Mouse (Mus musculus) MEL (cell line): ENCODE data around the gene Btnl10. TPM values are rescaled to one million over a fixed set of nuclear protein-coding genes. Genes with fewer than 3 reads are reported as not detected.

Experiments used
- DNase-seq: peaks from one replicate; pipeline ENCODE4 v3.0.0; 2011; ENCODE audit warnings: low read depth, low spot score
- H3K27ac ChIP-seq: 2 replicates; pipeline ENCODE4 v1.5.1; 2012; ENCODE audit warnings: low read depth, mild to moderate bottlenecking, control low read depth, low read length, moderate library complexity; ENCODE audit not compliant: control insufficient read depth
- H3K27me3 ChIP-seq, 2 experiments: fragments of 150-350 bp in 1 of 2; sonication (generic) in 1 of 2; 2 replicates each; pipeline ENCODE4 v1.6.1; 2012; ENCODE audit warnings: low read length in 2 of 2, mild to moderate bottlenecking in 2 of 2, improper control_type of control experiment in 1 of 2, moderate library complexity in 1 of 2; ENCODE audit not compliant: insufficient read depth in 2 of 2, control insufficient read depth in 1 of 2
- H3K36me3 ChIP-seq, 2 experiments: 2 replicates each; pipeline ENCODE4 v1.6.1; 2012 to 2014; ENCODE audit warnings: low read length in 2 of 2, improper control_type of control experiment in 1 of 2, inconsistent platforms in 1 of 2, mild to moderate bottlenecking in 1 of 2; ENCODE audit not compliant: insufficient read depth in 2 of 2, control insufficient read depth in 1 of 2
- H3K4me1 ChIP-seq, 2 experiments: fragments of 150-350 bp in 1 of 2; sonication (generic) in 1 of 2; 2 replicates each; pipeline ENCODE4 v1.6.1; 2012; ENCODE audit warnings: low read length in 2 of 2, improper control_type of control experiment in 1 of 2, mild to moderate bottlenecking in 1 of 2; ENCODE audit not compliant: insufficient read depth in 2 of 2, control insufficient read depth in 1 of 2
- H3K4me3 ChIP-seq, 2 experiments: fragments of 150-350 bp in 1 of 2; sonication (generic) in 1 of 2; 2 replicates each; pipeline ENCODE4 v1.5.1; 2012; ENCODE audit warnings: low read depth in 2 of 2, low read length in 2 of 2, mild to moderate bottlenecking in 2 of 2, moderate library complexity in 2 of 2, control low read depth in 1 of 2, improper control_type of control experiment in 1 of 2; ENCODE audit not compliant: control insufficient read depth in 1 of 2, insufficient read depth in 1 of 2
- H3K79me2 ChIP-seq: 2 replicates; pipeline ENCODE4 v1.6.1; 2012; ENCODE audit warnings: mild to moderate bottlenecking, low read length, moderate library complexity; ENCODE audit not compliant: control insufficient read depth, poor library complexity, insufficient read depth
- H3K9ac ChIP-seq: 2 replicates; pipeline ENCODE4 v1.6.1; 2012; ENCODE audit warnings: low read depth, mild to moderate bottlenecking, control low read depth, low read length, moderate library complexity; ENCODE audit not compliant: control insufficient read depth, poor library complexity, severe bottlenecking
- H3K9me3 ChIP-seq: fragments of 150-350 bp; sonication (generic); replicated peaks from 2 replicates; pipeline ENCODE4 v1.6.1; 2012; ENCODE audit warnings: mild to moderate bottlenecking, low read length, improper control_type of control experiment, moderate library complexity; ENCODE audit not compliant: insufficient read depth
- BHLHE40 ChIP-seq: IDR thresholded peaks from 2 replicates; pipeline ENCODE4 v1.6.1; 2012; ENCODE audit warnings: low read depth, mild to moderate bottlenecking, inconsistent platforms, low read length, improper control_type of control experiment, borderline replicate concordance
- CHD2 ChIP-seq: IDR thresholded peaks from 2 replicates; pipeline ENCODE4 v1.6.1; 2011; ENCODE audit warnings: low read length, improper control_type of control experiment
- CTCF ChIP-seq, 3 experiments: IDR thresholded peaks in 2 of 3; conservative IDR thresholded peaks in 1 of 3; 2 replicates each; pipeline ENCODE4 v1.5.1; 2011 to 2012; ENCODE audit warnings: low read length in 3 of 3, low read depth in 2 of 3, mild to moderate bottlenecking in 2 of 3, improper control_type of control experiment in 1 of 3, inconsistent platforms in 1 of 3, mixed read lengths in 1 of 3, moderate library complexity in 1 of 3; ENCODE audit not compliant: control insufficient read depth in 1 of 3, insufficient read depth in 1 of 3, poor library complexity in 1 of 3, severe bottlenecking in 1 of 3
- E2F4 ChIP-seq: IDR thresholded peaks from 2 replicates; pipeline ENCODE4 v1.6.1; 2011; ENCODE audit warnings: low read depth, low read length, improper control_type of control experiment, borderline replicate concordance
- ELF1 ChIP-seq: IDR thresholded peaks from 2 replicates; pipeline ENCODE4 v1.6.1; 2014; ENCODE audit warnings: low read depth, mild to moderate bottlenecking, inconsistent platforms, low read length, improper control_type of control experiment, moderate library complexity
- GATA1 ChIP-seq: IDR thresholded peaks from 2 replicates; pipeline ENCODE4 v1.6.1; 2011; ENCODE audit warnings: low read depth, low read length, improper control_type of control experiment
- HCFC1 ChIP-seq: IDR thresholded peaks from 2 replicates; pipeline ENCODE4 v1.6.1; 2012; ENCODE audit warnings: low read depth, mild to moderate bottlenecking, inconsistent platforms, low read length, improper control_type of control experiment, moderate library complexity
- JUND ChIP-seq: IDR thresholded peaks from 2 replicates; pipeline ENCODE4 v1.6.1; 2011; ENCODE audit warnings: low read depth, mild to moderate bottlenecking, improper control_type of control experiment, low read length
- KAT2A ChIP-seq: conservative IDR thresholded peaks from 2 replicates; pipeline ENCODE4 v1.6.1; 2012; ENCODE audit warnings: low read depth, low read length, improper control_type of control experiment, inconsistent platforms
- MAZ ChIP-seq: IDR thresholded peaks from 2 replicates; pipeline ENCODE4 v1.6.1; 2012; ENCODE audit warnings: low read depth, mild to moderate bottlenecking, inconsistent platforms, low read length, improper control_type of control experiment
- MXI1 ChIP-seq: IDR thresholded peaks from 2 replicates; pipeline ENCODE4 v1.6.1; 2011; ENCODE audit warnings: mild to moderate bottlenecking, low read depth, low read length, improper control_type of control experiment
- MYB ChIP-seq: IDR thresholded peaks from 2 replicates; pipeline ENCODE4 v1.6.1; 2011; ENCODE audit warnings: mild to moderate bottlenecking, low read depth, low read length, improper control_type of control experiment
- MYC ChIP-seq: IDR thresholded peaks from 2 replicates; pipeline ENCODE4 v1.6.1; 2011; ENCODE audit warnings: low read depth, mild to moderate bottlenecking, low read length, improper control_type of control experiment, moderate library complexity
- NELFE ChIP-seq: IDR thresholded peaks from 2 replicates; pipeline ENCODE4 v1.6.1; 2011; ENCODE audit warnings: low read depth, low read length, improper control_type of control experiment
- NRF1 ChIP-seq: IDR thresholded peaks from 2 replicates; pipeline ENCODE4 v1.6.1; 2014; ENCODE audit warnings: low read depth, mild to moderate bottlenecking, inconsistent platforms, low read length, improper control_type of control experiment, moderate library complexity; ENCODE audit not compliant: poor library complexity, insufficient read depth, severe bottlenecking
- POLR2A ChIP-seq, 2 experiments: IDR thresholded peaks; 2 replicates each; pipeline ENCODE4 v1.6.1; 2011 to 2012; ENCODE audit warnings: low read length in 2 of 2, mild to moderate bottlenecking in 2 of 2, control low read depth in 1 of 2, improper control_type of control experiment in 1 of 2, low read depth in 1 of 2, moderate library complexity in 1 of 2; ENCODE audit not compliant: control insufficient read depth in 1 of 2, insufficient read depth in 1 of 2, poor library complexity in 1 of 2
- RCOR1 ChIP-seq: IDR thresholded peaks from 2 replicates; pipeline ENCODE4 v1.6.1; 2012; ENCODE audit warnings: low read depth, mild to moderate bottlenecking, inconsistent platforms, low read length, improper control_type of control experiment
- SMC3 ChIP-seq: IDR thresholded peaks from 2 replicates; pipeline ENCODE4 v1.6.1; 2011; ENCODE audit warnings: low read depth, low read length, improper control_type of control experiment
- TBP ChIP-seq: IDR thresholded peaks from 2 replicates; pipeline ENCODE4 v1.8.0; 2011; ENCODE audit warnings: low read depth, low read length, improper control_type of control experiment
- TCF12 ChIP-seq: IDR thresholded peaks from 2 replicates; pipeline ENCODE4 v1.6.1; 2014; ENCODE audit warnings: low read depth, mild to moderate bottlenecking, inconsistent platforms, low read length, improper control_type of control experiment, moderate library complexity
- UBTF ChIP-seq: IDR thresholded peaks from 2 replicates; pipeline ENCODE4 v1.6.1; 2012; ENCODE audit warnings: low read depth, mild to moderate bottlenecking, inconsistent platforms, low read length, improper control_type of control experiment, moderate library complexity, borderline replicate concordance; ENCODE audit not compliant: insufficient read depth
- USF2 ChIP-seq, 2 experiments: IDR thresholded peaks; 2 replicates each; pipeline ENCODE4 v1.6.1; 2011 to 2012; ENCODE audit warnings: improper control_type of control experiment in 2 of 2, low read length in 2 of 2, borderline replicate concordance in 1 of 2, inconsistent platforms in 1 of 2, low read depth in 1 of 2, mild to moderate bottlenecking in 1 of 2; ENCODE audit not compliant: insufficient read depth in 1 of 2
- ZKSCAN1 ChIP-seq: IDR thresholded peaks from 2 replicates; pipeline ENCODE4 v1.6.1; 2012; ENCODE audit warnings: low read depth, mild to moderate bottlenecking, inconsistent platforms, low read length, improper control_type of control experiment, moderate library complexity
- ZMIZ1 ChIP-seq: IDR thresholded peaks from 2 replicates; pipeline ENCODE4 v1.6.1; 2012; ENCODE audit warnings: low read depth, mild to moderate bottlenecking, inconsistent platforms, low read length, improper control_type of control experiment, moderate library complexity
- polyA plus RNA-seq, 2 experiments: library from polyadenylated mRNA; stranded (reverse) in 1 of 2; unstranded in 1 of 2; fragments of >175 nt in 1 of 2; fragments of >200 nt in 1 of 2; gene quantifications; 2 replicates each; pipeline versions ENCODE4 v1.2.1 to v1.2.4; 2012; ENCODE audit warnings: low replicate concordance in 2 of 2, low read depth in 1 of 2; ENCODE audit not compliant: insufficient read length in 2 of 2, insufficient read depth in 1 of 2, missing spikeins in 1 of 2
- total RNA-seq: library from RNA; depleted of rRNA; stranded (reverse); fragments of 300-350 nt; gene quantifications from 2 replicates; pipeline ENCODE4 v1.2.3, GENCODE M21; 2012

Btnl10 gene
- total and polyA plus RNA-seq, 3 experiments, result 0.92 to 1.7 TPM; not detected in 1

DNA sequence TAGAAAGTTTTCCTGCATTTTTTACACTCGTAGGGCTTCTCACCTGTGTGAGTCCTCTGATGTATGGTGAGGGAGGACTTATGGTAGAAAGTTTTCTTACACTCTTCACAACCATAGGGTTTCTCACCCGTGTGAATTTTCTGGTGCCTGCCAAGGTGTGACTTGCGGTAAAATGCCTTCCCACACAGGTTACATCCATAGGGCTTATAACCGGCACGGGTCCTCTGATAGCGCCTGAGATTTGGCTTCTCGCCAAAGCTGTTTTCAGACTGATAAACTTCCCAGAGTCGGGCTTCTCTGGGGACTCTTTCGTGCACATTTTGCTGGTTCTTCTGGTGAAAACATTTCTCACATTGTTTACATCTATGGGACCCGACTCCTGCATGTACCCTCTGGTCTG is 27.2 kb upstream of the Btnl10 start:
- Histone ChIP-seq H3K79me2 (no peaks in the 10 kb centered on the region), H3K4me1 (peaks cover 0 to 7% of the 10 kb centered on the region in 2 experiments; a peak in 1 of 4 replicates), H3K4me3 (no peak overlapping the region), H3K27ac (no peak overlapping the region), H3K36me3 (peaks cover 4 to 14% of the 10 kb centered on the region in 2 experiments), H3K9me3 (no peaks in the 10 kb centered on the region), H3K9ac (no peak overlapping the region), H3K27me3 (no peaks in the 10 kb centered on the region)
- TF ChIP-seq JUND, result no peak
- no peak for TF ChIP-seq ELF1
- peak; percentile 50 for TF ChIP-seq GATA1
- peak; percentile 71; the same call in 1 of the 2 replicates for TF ChIP-seq BHLHE40
- peak; percentile 38 for DNase-seq

DNA sequence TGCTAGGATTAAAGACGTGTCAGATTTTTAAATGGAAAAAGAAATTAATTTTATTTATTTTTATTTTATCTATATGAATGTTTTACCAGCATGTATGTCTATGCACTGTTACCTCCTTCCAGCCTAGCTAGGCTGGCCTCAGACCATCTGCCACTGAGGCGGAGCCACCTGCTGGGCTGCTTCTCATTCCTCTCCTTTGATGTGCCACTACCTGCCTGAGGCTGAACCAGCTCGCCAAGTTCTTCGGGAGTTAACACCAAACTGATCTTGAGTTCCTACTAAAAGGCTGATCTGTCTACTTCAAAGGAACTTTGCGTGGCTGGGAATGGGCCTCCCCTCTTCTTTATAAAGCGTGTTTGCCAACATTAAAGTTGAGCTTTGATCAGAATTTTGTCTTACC is 23.3 kb upstream of the Btnl10 start:
- H3K27me3 ChIP-seq, result no peaks in the 10 kb centered on the region
- H3K9ac ChIP-seq, result no peak overlapping the region
- no peak for TF ChIP-seq NELFE
- no peak for TF ChIP-seq BHLHE40
- TF ChIP-seq KAT2A, result no peak
- TF ChIP-seq UBTF, result no peak
- TF ChIP-seq MYB, result no peak
- no peak for TF ChIP-seq ZKSCAN1
- TF ChIP-seq MYC, result no peak
- TF ChIP-seq ZMIZ1, result no peak
- no peak for TF ChIP-seq GATA1
- TF ChIP-seq CTCF (IDR thresholded peaks at IDR 0.05 in 2 of 3, conservative IDR thresholded peaks at IDR 0.05 in 1 of 3; ENCODE audit: control insufficient read depth in 1 of 3, insufficient read depth in 1 of 3, low read depth in 2 of 3, low read length in 3 of 3, poor library complexity in 1 of 3, severe bottlenecking in 1 of 3), result no peak
- TF ChIP-seq E2F4, result no peak
- TF ChIP-seq SMC3, result no peak
- TF ChIP-seq NRF1, result no peak
- H3K27ac ChIP-seq, result no peak overlapping the region
- H3K9me3 ChIP-seq, result no peaks in the 10 kb centered on the region
- peaks cover 4 to 18% of the 10 kb centered on the region in 2 experiments for H3K36me3 ChIP-seq
- H3K79me2 ChIP-seq, result no peaks in the 10 kb centered on the region
- H3K4me3 ChIP-seq, result no peak overlapping the region
- H3K4me1 ChIP-seq, result peaks cover 0 to 7% of the 10 kb centered on the region in 2 experiments; a peak in 1 of 4 replicates
- no peak for DNase-seq

DNA sequence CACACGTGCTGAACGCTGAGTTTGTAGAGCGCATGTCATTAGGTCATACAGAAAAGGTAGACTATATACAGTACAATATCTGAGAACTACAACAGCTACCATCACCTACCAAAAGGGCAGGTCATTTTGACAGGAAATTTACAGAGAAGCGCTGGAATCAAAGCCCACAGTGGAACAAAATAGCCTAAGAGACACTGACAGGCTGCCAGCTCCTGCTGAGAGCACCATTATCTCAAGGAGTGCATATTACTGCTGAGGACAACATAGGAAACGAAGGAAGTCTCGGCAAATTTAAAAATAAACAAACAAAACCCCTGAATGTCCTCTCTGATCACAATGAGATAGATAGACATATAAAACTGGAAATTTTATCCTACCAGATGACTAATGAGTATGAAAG is 20.2 kb upstream of the Btnl10 start:
- Histone ChIP-seq H3K36me3 (peaks cover 5 to 13% of the 10 kb centered on the region in 2 experiments), H3K27ac (no peak overlapping the region), H3K4me1 (peaks cover 0 to 5% of the 10 kb centered on the region in 2 experiments; a peak in 2 of 4 replicates), H3K9me3 (no peaks in the 10 kb centered on the region), H3K4me3 (no peak overlapping the region), H3K27me3 (no peaks in the 10 kb centered on the region), H3K9ac (no peak overlapping the region), H3K79me2 (no peaks in the 10 kb centered on the region)
- TF ChIP-seq HCFC1 (no peak), ZMIZ1 (no peak), RCOR1 (no peak), CHD2 (no peak), USF2 (IDR thresholded peaks at IDR 0.05; ENCODE audit: borderline replicate concordance in 1 of 2, insufficient read depth in 1 of 2, low read depth in 1 of 2, low read length in 2 of 2) (no peak), BHLHE40 (no peak), MXI1 (no peak), MYB (no peak), MAZ (no peak), GATA1 (no peak), TBP (no peak), POLR2A (IDR thresholded peaks at IDR 0.05; ENCODE audit: control insufficient read depth in 1 of 2, insufficient read depth in 1 of 2, low read depth in 1 of 2, low read length in 2 of 2, poor library complexity in 1 of 2) (no peak), E2F4 (no peak), TCF12 (no peak)
- DNase-seq, result no peak
